Mouse (Mus musculus): Measurements from ENCODE around the gene Gm21974. TPM values are rescaled to one million over a fixed set of nuclear protein-coding genes. Genes with fewer than 3 reads are reported as not detected.

Gm21974 gene
- polyA plus RNA-seq (2014; fragmentation: Illumina TruSeq; extraction: RNeasy Lipid Tissue Mini Kit (QIAGEN cat#74804); ENCODE audit: low read depth, low replicate concordance) = not detected

DNA sequence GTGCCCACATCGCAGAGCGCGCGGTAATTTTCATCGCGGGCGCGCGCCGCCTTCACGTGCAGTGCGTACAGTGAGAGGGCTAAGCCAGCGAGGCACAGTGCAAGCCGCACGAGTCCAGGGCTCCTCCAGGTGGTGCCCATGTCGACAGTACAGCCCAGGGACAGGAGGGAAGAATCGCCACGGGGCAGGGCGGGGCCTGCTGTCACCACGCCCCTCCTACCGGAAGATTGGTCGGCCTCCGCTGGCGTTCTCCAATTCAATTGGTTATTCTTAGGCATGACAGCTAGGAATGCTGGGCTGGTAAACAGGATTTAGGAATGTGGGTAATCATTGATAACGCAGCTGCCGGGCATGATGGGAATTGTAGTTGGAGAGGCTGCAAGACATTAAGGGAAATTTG is at the start of gene Gm21974, which contains the start of gene Vkorc1:
TSS of gene Gm21974 (minus strand) at position 13 of the 400 bp plus-strand sequence.
TSS of gene Vkorc1 (minus strand) at position 176 of the 400 bp plus-strand sequence.

DNA sequence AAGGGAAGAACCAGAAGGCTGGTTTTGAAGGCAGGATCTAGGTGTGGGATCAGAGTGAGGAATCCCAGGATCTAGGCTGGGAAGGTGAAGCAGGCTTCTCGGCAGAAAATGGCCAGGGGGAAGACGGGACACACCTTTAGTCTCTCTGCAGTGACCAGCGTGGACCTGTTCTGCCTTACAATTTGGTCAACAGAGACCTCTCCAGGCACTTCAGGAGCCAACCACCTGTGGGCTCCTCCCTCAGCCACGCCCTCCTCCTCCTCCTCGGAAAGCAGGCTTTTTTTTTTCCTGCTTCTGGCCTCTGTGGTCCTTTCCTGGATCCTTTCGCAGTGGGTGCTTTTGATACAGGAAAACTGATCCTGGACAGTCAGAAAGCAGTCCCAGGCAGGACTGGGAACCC is 34.7 kb upstream of the Gm21974 start, which contains the start of gene Prss8:
TSS of gene Prss8 (minus strand) at position 182 of the 400 bp plus-strand sequence.

DNA sequence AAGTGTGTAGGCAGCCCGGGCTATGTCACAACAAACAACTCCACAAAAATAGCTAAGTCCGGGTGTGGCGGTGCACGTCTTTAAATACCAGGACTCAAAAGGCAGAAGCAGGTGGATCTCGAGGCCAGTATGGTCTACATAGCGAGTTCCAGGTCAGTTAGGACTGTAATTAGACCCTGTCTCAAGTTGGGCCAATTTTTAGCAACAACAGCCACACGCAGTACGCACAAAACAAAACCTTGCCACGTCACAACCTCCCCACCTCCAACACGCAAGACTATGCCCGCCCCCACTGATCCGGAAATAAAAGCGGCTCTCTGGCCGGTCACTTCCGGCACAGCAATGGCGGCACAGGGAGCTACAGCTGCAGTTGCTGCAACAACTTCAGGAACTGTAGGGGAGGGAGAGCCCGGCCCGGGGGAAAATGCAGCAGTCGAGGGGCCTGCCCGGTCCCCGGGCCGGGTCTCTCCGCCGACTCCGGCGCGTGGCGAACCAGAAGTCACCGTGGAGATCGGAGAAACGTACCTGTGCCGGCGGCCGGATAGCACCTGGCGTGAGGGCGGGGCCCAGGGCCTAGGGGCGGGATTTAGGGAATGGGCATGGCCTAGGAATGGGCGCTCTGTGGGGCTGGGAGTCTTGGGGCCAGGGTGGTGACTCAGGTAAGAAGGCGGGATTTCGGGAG is 17.1 kb upstream of the Gm21974 start, which contains the start of gene Kat8:
TSS of gene Kat8 (plus strand) at position 327 of the 682 bp plus-strand sequence.

DNA sequence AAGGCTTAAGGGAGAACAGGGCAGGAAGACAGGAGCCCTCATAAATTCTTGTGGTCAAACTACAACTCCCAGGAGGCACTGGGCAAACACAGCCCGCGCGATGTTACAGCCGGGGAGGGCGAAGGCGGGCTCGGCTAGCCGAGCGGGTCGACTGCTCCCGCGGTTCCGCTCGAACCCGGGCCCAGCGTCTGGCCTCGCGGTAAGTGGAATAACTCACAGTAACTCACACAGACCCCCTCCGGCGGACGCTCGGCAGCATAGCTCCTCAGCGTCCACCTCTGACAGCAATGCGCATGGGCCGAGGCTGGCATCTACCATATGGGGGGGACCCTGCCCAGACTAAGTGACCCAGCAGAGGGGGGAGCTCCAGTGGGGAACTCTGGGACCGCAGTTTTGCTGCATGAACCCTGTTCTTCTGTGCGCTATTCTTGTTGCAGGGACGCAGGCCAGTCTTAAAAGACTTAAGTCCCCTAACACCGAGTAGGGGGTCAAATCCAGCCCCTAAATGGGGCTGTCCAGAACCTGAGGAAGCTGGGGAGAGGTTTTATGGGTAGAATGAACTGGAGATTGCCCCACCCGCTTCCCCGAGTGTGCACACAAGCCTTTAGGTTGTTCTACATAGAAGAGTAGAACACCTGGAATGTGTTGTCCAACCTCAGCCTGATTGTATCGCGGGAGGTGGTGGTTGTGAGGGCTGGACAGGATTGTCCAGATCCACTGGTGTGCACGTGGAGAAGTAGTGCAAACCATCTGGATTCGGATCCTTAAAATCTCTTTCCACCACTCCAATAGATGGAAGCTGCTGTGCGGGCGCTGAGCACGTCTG is 8.9 kb upstream of the Gm21974 start, which contains the start of gene Bckdk:
TSS of gene Bckdk (plus strand) at position 112 of the 826 bp plus-strand sequence.

DNA sequence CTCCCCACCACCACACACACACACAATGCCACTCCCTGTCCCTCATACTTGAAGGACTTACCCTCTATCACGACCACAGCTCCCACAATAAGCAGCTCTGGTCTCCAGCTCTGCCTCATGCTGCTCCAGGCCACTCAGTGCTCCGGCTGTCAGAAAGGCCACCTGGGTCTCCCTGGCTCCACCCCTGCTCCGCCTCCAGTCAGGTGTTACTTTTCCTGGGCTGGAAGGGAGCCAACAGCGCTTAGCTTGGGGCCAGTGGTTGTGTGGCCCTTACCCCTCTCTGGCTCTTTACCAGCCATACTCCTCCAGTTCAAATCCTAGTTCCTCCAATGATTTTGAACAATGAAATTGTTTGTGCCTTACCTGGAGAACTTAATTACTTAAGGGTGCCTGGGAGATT is 4.5 kb downstream of the Gm21974 start, which contains the start of gene Prss53:
TSS of gene Prss53 (minus strand) at position 173 of the 400 bp plus-strand sequence.

DNA sequence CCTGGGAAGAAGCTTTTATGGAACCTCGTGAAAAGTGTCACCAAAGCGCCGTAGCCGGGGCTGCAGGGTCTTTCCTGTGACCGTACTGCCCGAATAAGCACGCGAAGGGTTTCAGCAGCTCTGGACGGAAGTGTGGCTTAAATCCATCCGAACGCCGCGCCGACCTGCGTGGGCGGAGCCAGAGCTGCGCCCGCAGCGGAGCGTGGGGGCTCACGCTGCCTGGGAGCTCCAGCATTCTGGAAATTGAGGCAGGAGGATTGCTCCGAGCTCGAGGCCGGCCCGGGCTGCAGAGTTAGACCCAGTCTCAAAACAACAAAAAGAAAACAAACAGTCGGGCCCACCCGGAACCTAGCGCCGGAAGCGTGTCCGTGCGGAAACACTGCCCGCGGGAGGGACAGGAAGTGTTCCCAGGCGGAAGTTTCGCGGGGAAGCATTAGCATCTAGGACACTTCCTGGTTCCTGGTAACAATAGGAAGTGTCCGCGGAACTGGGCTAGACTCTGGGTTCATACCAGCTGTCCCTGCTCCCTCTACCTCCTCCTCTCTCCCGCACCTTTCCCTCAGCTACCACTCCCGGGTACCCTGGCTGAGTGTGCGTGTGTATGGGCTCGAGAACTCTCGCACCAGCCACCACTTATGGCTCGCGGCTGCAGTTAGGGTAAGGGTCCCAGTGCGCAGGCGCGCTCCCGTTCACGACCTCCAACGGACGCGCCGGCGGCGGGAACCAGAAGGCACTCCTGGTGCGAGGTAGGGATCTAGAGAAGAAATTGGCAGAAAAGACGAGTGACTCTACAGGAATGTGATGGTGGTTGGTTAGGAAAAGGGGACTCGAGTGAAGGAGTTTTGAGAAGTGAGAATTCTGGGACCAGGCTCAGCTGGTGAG is 18.5 kb downstream of the Gm21974 start, which contains the start of gene Zfp668:
TSS of gene Zfp668 (minus strand) at position 362 of the 882 bp plus-strand sequence.

DNA sequence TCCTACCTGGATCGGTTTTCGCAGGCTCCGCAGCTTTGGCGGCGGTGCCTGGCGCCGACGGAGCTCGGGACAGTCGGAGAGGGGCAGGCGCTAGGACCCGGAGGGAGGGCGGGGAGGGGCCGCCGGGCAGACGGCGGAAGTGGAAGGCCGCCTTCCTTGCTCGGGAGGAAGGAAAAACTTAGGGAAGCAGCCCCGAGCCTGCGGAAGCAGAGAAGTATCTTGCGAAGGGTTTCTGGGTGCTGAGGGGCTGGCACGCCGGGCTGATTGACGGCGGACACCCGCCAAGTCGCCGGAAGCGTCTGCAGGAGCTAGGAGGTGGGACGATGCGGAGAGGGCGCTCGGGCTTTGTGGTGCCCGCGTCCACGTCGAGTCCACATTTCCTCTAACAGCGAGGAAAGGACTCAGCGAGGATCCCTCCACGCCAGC is 19.2 kb downstream of the Gm21974 start, which contains the start of gene Zfp646:
TSS of gene Zfp646 (plus strand) at position 181 of the 426 bp plus-strand sequence.

Other genes starting within 250 kb of the Gm21974 start
- gene Bcl7c, start 186.5 kb downstream of the Gm21974 start, polyA plus RNA-seq (2014; fragmentation: Illumina TruSeq; extraction: RNeasy Lipid Tissue Mini Kit (QIAGEN cat#74804); ENCODE audit: low read depth, low replicate concordance) = 3.0 TPM
- gene Ctf1, start 182.7 kb downstream of the Gm21974 start, polyA plus RNA-seq (2014; fragmentation: Illumina TruSeq; extraction: RNeasy Lipid Tissue Mini Kit (QIAGEN cat#74804); ENCODE audit: low read depth, low replicate concordance) = 5.1 TPM
- not detected for gene Ctf2, start 163.3 kb downstream of the Gm21974 start, polyA plus RNA-seq (2014; fragmentation: Illumina TruSeq; extraction: RNeasy Lipid Tissue Mini Kit (QIAGEN cat#74804); ENCODE audit: low read depth, low replicate concordance)
- 2.2 TPM for gene Fbxl19, start 150.9 kb downstream of the Gm21974 start, polyA plus RNA-seq (2014; fragmentation: Illumina TruSeq; extraction: RNeasy Lipid Tissue Mini Kit (QIAGEN cat#74804); ENCODE audit: low read depth, low replicate concordance)
- 1.1 TPM for gene Orai3, start 125.6 kb downstream of the Gm21974 start, polyA plus RNA-seq (2014; fragmentation: Illumina TruSeq; extraction: RNeasy Lipid Tissue Mini Kit (QIAGEN cat#74804); ENCODE audit: low read depth, low replicate concordance)
- 7.2 TPM for gene Setd1a, start 118.8 kb downstream of the Gm21974 start, polyA plus RNA-seq (2014; fragmentation: Illumina TruSeq; extraction: RNeasy Lipid Tissue Mini Kit (QIAGEN cat#74804); ENCODE audit: low read depth, low replicate concordance)
- gene Gm49388, start 109.8 kb downstream of the Gm21974 start, polyA plus RNA-seq (2014; fragmentation: Illumina TruSeq; extraction: RNeasy Lipid Tissue Mini Kit (QIAGEN cat#74804); ENCODE audit: low read depth, low replicate concordance) = not detected
- 1.9 TPM for gene Hsd3b7, start 94.8 kb downstream of the Gm21974 start, polyA plus RNA-seq (2014; fragmentation: Illumina TruSeq; extraction: RNeasy Lipid Tissue Mini Kit (QIAGEN cat#74804); ENCODE audit: low read depth, low replicate concordance)
- 3.1 TPM for gene Stx4a, start 71.2 kb downstream of the Gm21974 start, polyA plus RNA-seq (2014; fragmentation: Illumina TruSeq; extraction: RNeasy Lipid Tissue Mini Kit (QIAGEN cat#74804); ENCODE audit: low read depth, low replicate concordance)
- 0.49 TPM for gene Stx1b, start 70.9 kb downstream of the Gm21974 start, polyA plus RNA-seq (2014; fragmentation: Illumina TruSeq; extraction: RNeasy Lipid Tissue Mini Kit (QIAGEN cat#74804); ENCODE audit: low read depth, low replicate concordance)
- 21.3 TPM for gene Zfp646, start 19.2 kb downstream of the Gm21974 start, polyA plus RNA-seq (2014; fragmentation: Illumina TruSeq; extraction: RNeasy Lipid Tissue Mini Kit (QIAGEN cat#74804); ENCODE audit: low read depth, low replicate concordance)
- 0.91 TPM for gene Zfp668, start 18.6 kb downstream of the Gm21974 start, polyA plus RNA-seq (2014; fragmentation: Illumina TruSeq; extraction: RNeasy Lipid Tissue Mini Kit (QIAGEN cat#74804); ENCODE audit: low read depth, low replicate concordance)
- gene Prss53, start 4.5 kb downstream of the Gm21974 start, polyA plus RNA-seq (2014; fragmentation: Illumina TruSeq; extraction: RNeasy Lipid Tissue Mini Kit (QIAGEN cat#74804); ENCODE audit: low read depth, low replicate concordance) = not detected
- gene Vkorc1, start 163 bp upstream of the Gm21974 start, polyA plus RNA-seq (2014; fragmentation: Illumina TruSeq; extraction: RNeasy Lipid Tissue Mini Kit (QIAGEN cat#74804); ENCODE audit: low read depth, low replicate concordance) = 12.4 TPM
- 0.62 TPM for gene Bckdk, start 8.6 kb upstream of the Gm21974 start, polyA plus RNA-seq (2014; fragmentation: Illumina TruSeq; extraction: RNeasy Lipid Tissue Mini Kit (QIAGEN cat#74804); ENCODE audit: low read depth, low replicate concordance)
- 52.0 TPM for gene Kat8, start 17.1 kb upstream of the Gm21974 start, polyA plus RNA-seq (2014; fragmentation: Illumina TruSeq; extraction: RNeasy Lipid Tissue Mini Kit (QIAGEN cat#74804); ENCODE audit: low read depth, low replicate concordance)
- not detected for gene Prss8, start 34.6 kb upstream of the Gm21974 start, polyA plus RNA-seq (2014; fragmentation: Illumina TruSeq; extraction: RNeasy Lipid Tissue Mini Kit (QIAGEN cat#74804); ENCODE audit: low read depth, low replicate concordance)
- not detected for gene Prss36, start 51.3 kb upstream of the Gm21974 start, polyA plus RNA-seq (2014; fragmentation: Illumina TruSeq; extraction: RNeasy Lipid Tissue Mini Kit (QIAGEN cat#74804); ENCODE audit: low read depth, low replicate concordance)
- gene Fus, start 72.0 kb upstream of the Gm21974 start, polyA plus RNA-seq (2014; fragmentation: Illumina TruSeq; extraction: RNeasy Lipid Tissue Mini Kit (QIAGEN cat#74804); ENCODE audit: low read depth, low replicate concordance) = 440 TPM
- 0.52 TPM for gene Pycard, start 98.4 kb upstream of the Gm21974 start, polyA plus RNA-seq (2014; fragmentation: Illumina TruSeq; extraction: RNeasy Lipid Tissue Mini Kit (QIAGEN cat#74804); ENCODE audit: low read depth, low replicate concordance)
- gene Trim72, start 108.5 kb upstream of the Gm21974 start, polyA plus RNA-seq (2014; fragmentation: Illumina TruSeq; extraction: RNeasy Lipid Tissue Mini Kit (QIAGEN cat#74804); ENCODE audit: low read depth, low replicate concordance) = not detected
- gene Itgam, start 167.2 kb upstream of the Gm21974 start, polyA plus RNA-seq (2014; fragmentation: Illumina TruSeq; extraction: RNeasy Lipid Tissue Mini Kit (QIAGEN cat#74804); ENCODE audit: low read depth, low replicate concordance) = 0.57 TPM
- gene Gm49368, start 167.2 kb upstream of the Gm21974 start, polyA plus RNA-seq (2014; fragmentation: Illumina TruSeq; extraction: RNeasy Lipid Tissue Mini Kit (QIAGEN cat#74804); ENCODE audit: low read depth, low replicate concordance) = not detected
- 0.11 TPM for gene Itgax, start 234.1 kb upstream of the Gm21974 start, polyA plus RNA-seq (2014; fragmentation: Illumina TruSeq; extraction: RNeasy Lipid Tissue Mini Kit (QIAGEN cat#74804); ENCODE audit: low read depth, low replicate concordance)

Data from testis, adult 10 weeks (tissue).